Mouse (Mus musculus) bone marrow macrophage, adult 2 months (primary cell): ENCODE results near the gene Pdrg1. TPM values are rescaled to one million over a fixed set of nuclear protein-coding genes. Genes with fewer than 3 reads are reported as not detected.
A peak's percentile ranks its signal among the peaks of the same experiment; 100 is the strongest.

Source experiments
- H3K27ac ChIP-seq: 2 replicates; pipeline ENCODE4 v1.5.1; 2012; ENCODE audit warnings: low read depth, low read length; ENCODE audit not compliant: insufficient read depth
- H3K4me1 ChIP-seq: 2 replicates; pipeline ENCODE4 v1.6.1; 2012; ENCODE audit warnings: low read length; ENCODE audit not compliant: control insufficient read depth, insufficient read depth
- H3K4me3 ChIP-seq: 2 replicates; pipeline ENCODE4 v1.5.1; 2012; ENCODE audit warnings: mild to moderate bottlenecking, low read length, moderate library complexity; ENCODE audit not compliant: insufficient read depth
- CTCF ChIP-seq: IDR thresholded peaks from 2 replicates; pipeline ENCODE4 v1.5.1; 2012; ENCODE audit warnings: low read depth, mild to moderate bottlenecking, low read length, moderate library complexity
- POLR2A ChIP-seq: IDR thresholded peaks from 2 replicates; pipeline ENCODE4 v1.6.1; 2012; ENCODE audit warnings: mild to moderate bottlenecking, low read depth, low read length, borderline replicate concordance
- polyA plus RNA-seq: library from polyadenylated mRNA; stranded (reverse); fragments of >200 nt; gene quantifications from 2 replicates; pipeline ENCODE4 v1.2.4, GENCODE M21; 2012; ENCODE audit not compliant: missing spikeins, insufficient read depth, insufficient read length

Pdrg1 gene
- polyA plus RNA-seq, 1 experiment: 52.8 TPM

- no peak for TF ChIP-seq POLR2A
- TF ChIP-seq CTCF: no peak
- H3K4me3 ChIP-seq: no peak overlapping the region
- H3K4me1 ChIP-seq: no peaks in the 10 kb centered on the region
- H3K27ac ChIP-seq: no peak overlapping the region
These were observed 35.9 kb upstream of the Pdrg1 start for GRCm38 (mm10) chr2:153051095-153051494.

- no peak overlapping the region for H3K27ac ChIP-seq
- H3K4me3 ChIP-seq: no peak overlapping the region
- H3K4me1 ChIP-seq: no peaks in the 10 kb centered on the region
- no peak for TF ChIP-seq CTCF
- TF ChIP-seq POLR2A: no peak
These were observed 34.8 kb upstream of the Pdrg1 start for GRCm38 (mm10) chr2:153049997-153050358.

GRCm38 (mm10) chr2:153049288-153049996 lies 34.2 kb upstream of the Pdrg1 start:
- no peak for TF ChIP-seq CTCF
- TF ChIP-seq POLR2A: no peak
- H3K27ac ChIP-seq: no peak overlapping the region
- H3K4me1 ChIP-seq: no peaks in the 10 kb centered on the region
- H3K4me3 ChIP-seq: no peak overlapping the region

- TF ChIP-seq POLR2A (no peak), CTCF (peak; percentile 64)
- H3K4me1 ChIP-seq: no peaks in the 10 kb centered on the region
- H3K27ac ChIP-seq: no peak overlapping the region
- H3K4me3 ChIP-seq: no peak overlapping the region
These were observed 32.7 kb upstream of the Pdrg1 start for GRCm38 (mm10) chr2:153047828-153048465.

- H3K27ac ChIP-seq: no peak overlapping the region
- TF ChIP-seq POLR2A (no peak), CTCF (no peak)
- H3K4me3 ChIP-seq: no peak overlapping the region
- no peaks in the 10 kb centered on the region for H3K4me1 ChIP-seq
These were observed 30.7 kb upstream of the Pdrg1 start for GRCm38 (mm10) chr2:153045884-153046299.

GRCm38 (mm10) chr2:153043886-153044285 lies 28.7 kb upstream of the Pdrg1 start:
- TF ChIP-seq POLR2A (no peak), CTCF (no peak)
- Histone ChIP-seq H3K27ac (no peak overlapping the region), H3K4me1 (no peaks in the 10 kb centered on the region), H3K4me3 (no peak overlapping the region)

- Histone ChIP-seq H3K4me3 (no peak overlapping the region), H3K4me1 (no peaks in the 10 kb centered on the region)
- TF ChIP-seq CTCF: no peak
- no peak for TF ChIP-seq POLR2A
These were observed 21.5 kb upstream of the Pdrg1 start for GRCm38 (mm10) chr2:153036690-153037089.

GRCm38 (mm10) chr2:153033545-153034230 lies 18.5 kb upstream of the Pdrg1 start:
- TF ChIP-seq POLR2A (no peak), CTCF (no peak)
- Histone ChIP-seq H3K4me1 (no peaks in the 10 kb centered on the region), H3K27ac (no peak overlapping the region), H3K4me3 (no peak overlapping the region)

More at GRCm38 (mm10) chr2:153036690-153037089, 21.5 kb upstream of the Pdrg1 start:
- H3K27ac ChIP-seq: no peak overlapping the region

GRCm38 (mm10) chr2:153032973-153033372 lies 17.7 kb upstream of the Pdrg1 start:
- TF ChIP-seq CTCF: no peak
- no peak for TF ChIP-seq POLR2A
- H3K4me3 ChIP-seq: no peak overlapping the region
- no peak overlapping the region for H3K27ac ChIP-seq
- H3K4me1 ChIP-seq: no peaks in the 10 kb centered on the region

GRCm38 (mm10) chr2:153032083-153032842 lies 17.0 kb upstream of the Pdrg1 start:
- Histone ChIP-seq H3K27ac (no peak overlapping the region), H3K4me1 (no peaks in the 10 kb centered on the region), H3K4me3 (no peak overlapping the region)
- TF ChIP-seq POLR2A (no peak), CTCF (no peak)
